Mouse (Mus musculus) neural tube, embryonic 11.5 days (tissue): Measurements from ENCODE around the gene Gpn2. TPM values are rescaled to one million over a fixed set of nuclear protein-coding genes. Genes with fewer than 3 reads are reported as not detected.

Source experiments
- ATAC-seq: fragments of 200-750 bp; cut with Nextera tagmentation; 2 replicates; pipeline ENCODE4 v1.8.0; 2017; ENCODE audit warnings: moderate number of reproducible peaks, mild to moderate bottlenecking, moderate TSS enrichment, moderate library complexity; ENCODE audit not compliant: insufficient read depth, low FRiP score, low TSS enrichment
- DNase-seq: peaks from one replicate; pipeline ENCODE4 v3.0.0-alpha.2; 2015; ENCODE audit warnings: low spot score
- H3K27ac ChIP-seq: fragments of 300-500 bp; sonication (generic); 2 replicates; pipeline ENCODE4 v1.5.1; 2014; ENCODE audit warnings: low read depth, mild to moderate bottlenecking, low read length
- H3K27me3 ChIP-seq: fragments of 300-500 bp; sonication (generic); 2 replicates; pipeline ENCODE4 v1.6.1; 2014; ENCODE audit warnings: mild to moderate bottlenecking, low read length, mixed read lengths; ENCODE audit not compliant: control insufficient read depth, insufficient read depth
- H3K36me3 ChIP-seq: fragments of 300-500 bp; sonication (generic); 2 replicates; pipeline ENCODE4 v1.6.1; 2014; ENCODE audit warnings: mild to moderate bottlenecking, low read length, moderate library complexity, mixed read lengths; ENCODE audit not compliant: control insufficient read depth, insufficient read depth
- H3K4me1 ChIP-seq: fragments of 300-500 bp; sonication (generic); 2 replicates; pipeline ENCODE4 v1.6.1; 2014; ENCODE audit warnings: low read length, mixed read lengths; ENCODE audit not compliant: control insufficient read depth, insufficient read depth
- H3K4me2 ChIP-seq: fragments of 300-500 bp; sonication (generic); 2 replicates; pipeline ENCODE4 v1.6.1; 2014; ENCODE audit warnings: low read depth, mild to moderate bottlenecking, moderate library complexity
- H3K4me3 ChIP-seq: fragments of 300-500 bp; sonication (generic); 2 replicates; pipeline ENCODE4 v1.5.1; 2014; ENCODE audit warnings: low read depth, low read length
- H3K9ac ChIP-seq: fragments of 300-500 bp; sonication (generic); 2 replicates; pipeline ENCODE4 v1.6.1; 2014; ENCODE audit warnings: mild to moderate bottlenecking, low read length
- H3K9me3 ChIP-seq: fragments of 300-500 bp; sonication (generic); 2 replicates; pipeline ENCODE4 v1.6.1; 2016; ENCODE audit warnings: low read length; ENCODE audit not compliant: control insufficient read depth
- WGBS: fragments of 180-500 bp; shearing (Covaris S2); extraction: QIAGEN DNeasy Blood & Tissue Kit; methylation state at CpG from one replicate; pipeline ENCODE4 v1.1.7; 2014; 5-methylcytosine and 5-hydroxymethylcytosine counted together
- polyA plus RNA-seq: library from polyadenylated mRNA; unstranded; fragments of >200 nt; fragmentation: Nextera tagmentation; extraction: Ambion mirVana; gene quantifications from 2 replicates; pipeline ENCODE4 v1.2.1, GENCODE M21; 2014

Gpn2 gene
- polyA plus RNA-seq, 1 experiment from 2014 or later = 31.9 TPM

DNA sequence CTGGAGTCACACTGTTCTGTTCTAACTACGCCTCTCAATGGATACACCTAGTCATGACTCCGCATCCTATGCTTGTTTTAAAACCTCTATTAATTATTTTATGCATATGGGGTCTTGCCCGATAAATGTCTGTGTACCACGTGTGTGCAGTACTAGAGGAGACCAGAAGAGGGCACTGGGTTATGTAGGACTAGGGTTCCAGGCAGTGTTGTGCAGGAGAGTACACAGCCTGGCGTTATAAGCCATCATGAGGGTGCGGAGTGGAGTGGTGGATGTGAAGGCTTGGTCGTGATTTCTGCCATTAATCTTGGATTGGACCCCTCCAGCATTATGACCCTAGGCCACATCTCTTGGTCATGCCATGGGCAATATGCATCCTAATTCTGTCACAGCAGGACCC lies 28.3 kb downstream of the Gpn2 start:
- H3K27ac ChIP-seq = no peak overlapping the region

DNA sequence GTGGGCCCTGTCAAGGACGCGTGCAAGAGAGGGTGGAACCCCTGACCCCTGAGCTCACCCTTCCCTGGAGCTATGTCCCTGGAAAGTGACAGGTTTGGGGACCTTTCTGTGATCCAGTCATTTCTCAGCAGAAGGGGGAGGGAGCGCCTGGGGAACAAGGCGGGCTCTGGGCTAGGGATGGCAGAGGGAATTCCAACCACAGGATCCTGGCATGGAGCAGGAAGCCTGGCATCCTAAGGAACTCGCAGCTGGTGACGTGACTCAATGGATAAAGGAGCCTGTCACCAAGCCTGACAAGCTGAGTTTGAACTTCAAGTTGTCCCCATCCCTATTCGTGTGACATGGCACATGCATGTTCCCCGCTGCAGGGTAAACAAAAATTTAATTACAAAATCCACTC lies 28.9 kb downstream of the Gpn2 start:
- Histone ChIP-seq H3K9ac (no peak overlapping the region), H3K27ac (no peak overlapping the region), H3K36me3 (peaks cover 11% of the 10 kb centered on the region), H3K4me3 (no peak overlapping the region), H3K4me1 (no peaks in the 10 kb centered on the region), H3K27me3 (no peaks in the 10 kb centered on the region), H3K4me2 (no peak overlapping the region), H3K9me3 (no peaks in the 10 kb centered on the region)
- ATAC-seq (no peak), DNase-seq (no peak)
- 94% methylated on average over 8 of the region's 8 CpGs for WGBS

More for the DNA sequence above, 28.3 kb downstream of the Gpn2 start:
- H3K4me1 ChIP-seq = no peaks in the 10 kb centered on the region
- peaks cover 11% of the 10 kb centered on the region for H3K36me3 ChIP-seq
- 93% methylated on average over 7 of the region's 7 CpGs for WGBS
- DNase-seq = no peak
- no peak for ATAC-seq
- H3K27me3 ChIP-seq = no peaks in the 10 kb centered on the region
- no peak overlapping the region for H3K9ac ChIP-seq
- no peaks in the 10 kb centered on the region for H3K9me3 ChIP-seq
- H3K4me2 ChIP-seq = no peak overlapping the region
- H3K4me3 ChIP-seq = no peak overlapping the region

DNA sequence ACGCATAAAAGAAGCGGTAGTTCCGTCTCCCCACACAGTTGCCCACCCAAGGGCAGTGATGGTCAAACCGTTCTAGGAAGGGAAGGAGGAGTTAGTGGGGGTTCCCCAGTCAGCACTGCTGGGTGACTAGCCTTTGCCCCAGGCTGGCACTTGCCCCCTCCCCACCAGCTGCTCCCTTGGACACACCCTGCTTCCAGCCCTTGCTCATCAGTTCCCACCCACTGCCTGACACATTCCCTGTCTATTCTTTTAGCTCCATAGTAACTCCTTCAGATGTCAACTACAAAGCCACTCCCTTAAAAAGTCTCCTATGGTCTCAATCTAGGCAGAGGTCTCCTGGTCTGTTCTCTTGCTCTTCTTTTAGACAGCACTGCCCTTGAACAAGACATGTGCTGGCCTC lies 29.7 kb downstream of the Gpn2 start:
- no peak overlapping the region for H3K4me2 ChIP-seq
- H3K9me3 ChIP-seq = no peaks in the 10 kb centered on the region
- no peak for DNase-seq
- ATAC-seq = no peak
- 83% methylated on average over 4 of the region's 4 CpGs for WGBS
- peaks cover 8% of the 10 kb centered on the region for H3K36me3 ChIP-seq
- no peak overlapping the region for H3K4me3 ChIP-seq
- H3K27me3 ChIP-seq = no peaks in the 10 kb centered on the region
- H3K4me1 ChIP-seq = no peaks in the 10 kb centered on the region
- no peak overlapping the region for H3K9ac ChIP-seq
- H3K27ac ChIP-seq = no peak overlapping the region

DNA sequence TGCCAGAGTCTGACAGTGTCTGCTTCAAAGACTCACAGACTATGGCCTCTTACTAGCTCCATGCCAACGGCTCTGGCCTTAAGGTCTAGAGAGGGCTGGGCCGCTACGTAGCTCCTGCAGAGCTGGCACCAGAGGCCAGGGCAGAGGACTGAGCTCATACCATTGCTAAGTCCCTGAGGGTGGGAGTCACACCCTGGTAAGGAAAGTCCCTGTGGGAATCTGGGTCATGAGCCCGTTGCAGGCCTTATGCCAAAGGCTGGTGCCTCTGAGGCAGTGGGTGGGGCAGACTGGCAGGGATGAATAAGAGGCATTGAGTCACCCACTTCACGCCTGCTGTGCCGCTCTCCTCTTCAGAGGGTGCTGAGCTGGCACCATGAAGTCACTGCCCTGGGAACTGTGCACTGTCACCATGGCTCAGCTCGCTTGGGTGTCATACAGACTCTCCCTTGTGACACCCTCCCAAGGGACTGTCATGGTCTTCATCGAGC lies 30.2 kb downstream of the Gpn2 start:
- 90% methylated on average over 8 of the region's 8 CpGs for WGBS
- Histone ChIP-seq H3K4me2 (no peak overlapping the region), H3K27me3 (no peaks in the 10 kb centered on the region), H3K9me3 (no peaks in the 10 kb centered on the region), H3K27ac (no peak overlapping the region), H3K9ac (no peak overlapping the region), H3K36me3 (peaks cover 8% of the 10 kb centered on the region), H3K4me3 (no peak overlapping the region), H3K4me1 (no peaks in the 10 kb centered on the region)
- no peak for ATAC-seq
- DNase-seq = no peak

DNA sequence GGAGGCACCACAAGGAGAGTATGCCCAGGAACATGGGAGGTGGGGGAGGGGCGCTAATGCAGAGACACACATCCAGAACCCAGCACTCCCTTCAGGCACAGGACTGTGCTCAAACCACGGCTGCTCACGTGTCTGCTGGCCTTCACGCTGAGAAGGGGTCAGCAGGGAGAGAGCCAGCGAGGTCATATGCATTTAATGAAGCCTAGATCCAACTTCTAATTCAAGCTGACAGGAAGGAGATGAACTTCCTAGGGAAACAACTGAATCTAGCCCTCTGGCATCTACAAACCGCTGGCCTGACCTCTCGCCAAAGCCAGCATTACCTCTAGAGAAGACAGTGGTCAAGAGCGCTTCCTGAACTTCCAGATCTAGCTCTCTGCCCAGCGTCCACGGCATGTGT lies 31.3 kb downstream of the Gpn2 start:
- no peak for ATAC-seq
- no peak overlapping the region for H3K9ac ChIP-seq
- WGBS = 83% methylated on average over 10 of the region's 10 CpGs
- no peaks in the 10 kb centered on the region for H3K9me3 ChIP-seq
- no peak overlapping the region for H3K4me2 ChIP-seq
- peaks cover 8% of the 10 kb centered on the region for H3K36me3 ChIP-seq
- H3K4me3 ChIP-seq = no peak overlapping the region
- no peaks in the 10 kb centered on the region for H3K27me3 ChIP-seq
- H3K27ac ChIP-seq = no peak overlapping the region
- no peak for DNase-seq
- H3K4me1 ChIP-seq = no peaks in the 10 kb centered on the region

DNA sequence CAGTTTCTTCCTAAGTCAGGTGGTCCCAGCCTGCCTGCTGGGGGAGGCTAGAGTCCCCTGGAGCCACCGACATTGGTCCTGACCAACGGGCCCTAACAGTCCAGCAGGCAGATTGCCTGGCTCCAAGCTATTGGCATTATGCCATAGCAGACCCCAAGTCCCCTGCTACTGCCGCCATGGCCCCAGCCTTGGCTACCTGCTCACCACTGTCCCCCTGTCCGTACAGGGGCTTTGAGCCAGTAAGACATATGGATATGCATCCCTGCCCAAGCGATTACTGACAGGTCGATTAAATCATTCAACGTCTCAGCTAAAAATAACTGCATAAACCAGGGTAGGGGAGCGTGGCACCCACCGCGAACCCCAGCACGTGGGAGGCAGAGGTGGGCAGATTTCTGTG lies 33.8 kb downstream of the Gpn2 start:
- no peak overlapping the region for H3K4me3 ChIP-seq
- H3K27ac ChIP-seq = no peak overlapping the region
- H3K9ac ChIP-seq = no peak overlapping the region
- no peaks in the 10 kb centered on the region for H3K9me3 ChIP-seq
- H3K4me1 ChIP-seq = no peaks in the 10 kb centered on the region
- H3K36me3 ChIP-seq = no peaks in the 10 kb centered on the region; the same call in 1 of the 2 replicates
- no peak overlapping the region for H3K4me2 ChIP-seq
- H3K27me3 ChIP-seq = no peaks in the 10 kb centered on the region
- WGBS = 97% methylated on average over 11 of the region's 11 CpGs
- no peak for DNase-seq
- ATAC-seq = no peak

DNA sequence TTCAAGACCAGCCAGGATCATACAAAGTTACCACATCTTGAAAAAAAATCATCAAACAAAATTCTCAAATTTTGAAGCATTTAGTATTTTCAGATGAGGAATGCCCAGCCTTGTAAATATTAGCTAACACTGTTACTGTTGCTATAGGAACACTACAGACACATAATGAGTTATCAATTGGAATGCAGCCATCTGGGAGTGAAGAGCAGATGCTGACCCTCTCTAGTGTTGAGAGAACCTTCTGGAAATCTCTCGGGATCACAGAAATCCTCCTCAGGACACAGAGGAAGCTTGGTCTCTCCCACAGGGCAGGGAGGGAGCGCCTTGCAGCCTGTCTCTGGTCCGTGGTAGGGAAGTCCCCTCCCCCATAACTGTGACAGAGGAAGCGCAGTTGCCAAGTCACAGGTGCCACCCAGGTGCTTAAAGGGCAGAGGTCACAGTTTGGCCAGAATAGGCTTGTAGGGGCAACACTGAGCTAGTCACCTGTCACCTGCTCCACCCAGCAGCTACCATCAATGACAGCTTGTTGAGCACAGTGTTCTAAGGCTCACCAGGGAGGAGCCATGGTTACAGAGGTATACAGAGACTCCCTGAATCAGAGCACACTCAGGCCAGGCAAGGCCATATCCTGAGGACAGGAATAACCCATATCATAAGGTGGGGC lies 35.4 kb downstream of the Gpn2 start:
- no peak for DNase-seq
- H3K36me3 ChIP-seq = no peaks in the 10 kb centered on the region; the same call in 1 of the 2 replicates
- no peak for ATAC-seq
- no peaks in the 10 kb centered on the region for H3K4me1 ChIP-seq
- H3K9me3 ChIP-seq = no peaks in the 10 kb centered on the region
- H3K4me2 ChIP-seq = no peak overlapping the region
- H3K9ac ChIP-seq = no peak overlapping the region
- H3K27ac ChIP-seq = no peak overlapping the region
- no peaks in the 10 kb centered on the region for H3K27me3 ChIP-seq
- WGBS = 79% methylated on average over 4 of the region's 4 CpGs
- no peak overlapping the region for H3K4me3 ChIP-seq

DNA sequence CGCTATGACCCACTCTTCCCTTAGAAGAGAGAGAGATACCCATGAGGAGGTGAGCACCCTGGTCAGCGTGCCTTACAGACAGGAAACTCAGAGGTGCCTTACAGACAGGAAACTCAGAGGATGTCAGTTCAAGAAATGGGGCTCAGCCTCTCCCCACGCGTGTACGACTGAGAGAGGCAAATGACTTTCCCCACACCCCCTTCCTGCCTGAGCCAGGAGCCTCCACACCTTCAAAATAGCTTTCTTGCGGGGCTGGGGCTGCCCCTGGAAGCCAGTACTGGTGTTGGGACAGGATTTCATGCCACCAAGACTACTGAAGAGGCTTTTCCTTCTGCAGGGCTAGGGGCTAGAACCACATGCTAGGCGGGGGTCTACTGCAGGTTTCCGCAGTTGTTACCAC lies 36.5 kb downstream of the Gpn2 start:
- no peak overlapping the region for H3K4me3 ChIP-seq

DNA sequence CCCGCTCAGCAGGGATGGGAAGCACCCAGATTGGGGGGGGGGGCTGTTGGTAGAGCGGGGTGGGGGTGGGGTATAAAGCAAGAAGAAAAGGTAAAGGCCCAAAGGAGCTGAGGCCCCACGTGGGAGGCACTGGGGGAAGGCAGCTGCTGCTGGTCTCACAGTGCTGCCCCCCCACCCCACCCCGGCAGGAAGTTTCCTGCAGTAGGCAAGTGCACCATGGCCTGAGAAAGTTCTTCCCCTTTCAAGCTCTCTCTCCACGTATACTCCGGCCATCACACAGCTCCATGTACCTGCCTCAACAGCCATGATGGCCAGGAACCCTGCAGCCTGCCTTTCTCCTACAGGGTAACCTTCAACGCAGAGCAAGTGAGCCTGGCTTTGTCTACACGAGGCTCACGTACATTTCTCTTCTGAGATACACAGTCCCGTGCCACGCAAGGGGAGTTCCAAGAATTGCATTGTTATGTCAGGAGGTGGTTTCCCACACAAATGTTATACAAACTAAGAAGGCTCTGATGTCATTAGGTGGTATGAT lies 38.1 kb downstream of the Gpn2 start:
- no peak for DNase-seq
- H3K36me3 ChIP-seq = no peaks in the 10 kb centered on the region; the same call in none of the 2 replicates

More for the DNA sequence above, 36.5 kb downstream of the Gpn2 start:
- no peak overlapping the region for H3K9ac ChIP-seq
- no peak for DNase-seq
- no peak overlapping the region for H3K27ac ChIP-seq
- H3K27me3 ChIP-seq = no peaks in the 10 kb centered on the region
- no peaks in the 10 kb centered on the region for H3K4me1 ChIP-seq
- H3K9me3 ChIP-seq = no peaks in the 10 kb centered on the region
- ATAC-seq = no peak
- 86% methylated on average over 8 of the region's 8 CpGs for WGBS
- no peaks in the 10 kb centered on the region; the same call in 1 of the 2 replicates for H3K36me3 ChIP-seq
- no peak overlapping the region for H3K4me2 ChIP-seq

More for the DNA sequence above, 38.1 kb downstream of the Gpn2 start:
- Histone ChIP-seq H3K9me3 (no peaks in the 10 kb centered on the region), H3K4me2 (no peak overlapping the region), H3K27ac (no peak overlapping the region), H3K27me3 (no peaks in the 10 kb centered on the region), H3K4me3 (no peak overlapping the region), H3K4me1 (0 out of 2 replicates have a peak, but pooled peaks cover 3% of the 10 kb centered on the region), H3K9ac (no peak overlapping the region)
- ATAC-seq = no peak
- 81% methylated on average over 10 of the region's 11 CpGs for WGBS
